Mouse (Mus musculus) kidney, embryonic 16.5 days (tissue): ENCODE data around the gene Mgat4e. TPM values are rescaled to one million over a fixed set of nuclear protein-coding genes. Genes with fewer than 3 reads are reported as not detected.
"Not testable (repeated sequence)": the region's sequence is repeated elsewhere in the genome, so short reads cannot be mapped to it uniquely, and the experiment has no call there.

Source experiments
- ATAC-seq: fragments of 200-750 bp; cut with Nextera tagmentation; 2 replicates; pipeline ENCODE4 v1.8.0; 2017; ENCODE audit warnings: moderate TSS enrichment; ENCODE audit not compliant: low FRiP score, low TSS enrichment
- H3K27ac ChIP-seq: fragments of 300-500 bp; sonication (generic); 2 replicates; pipeline ENCODE4 v1.5.1; 2014; ENCODE audit warnings: low read length
- H3K27me3 ChIP-seq: fragments of 300-500 bp; sonication (generic); 2 replicates; pipeline ENCODE4 v1.6.1; 2014; ENCODE audit warnings: low read length, control low read depth, mixed read lengths; ENCODE audit not compliant: insufficient read depth
- H3K36me3 ChIP-seq: fragments of 300-500 bp; sonication (generic); 2 replicates; pipeline ENCODE4 v1.6.1; 2014; ENCODE audit warnings: low read length, control low read depth, mixed read lengths; ENCODE audit not compliant: insufficient read depth
- H3K4me1 ChIP-seq: fragments of 300-500 bp; sonication (generic); 2 replicates; pipeline ENCODE4 v1.6.1; 2014; ENCODE audit warnings: low read length, control low read depth, mixed read lengths; ENCODE audit not compliant: insufficient read depth
- H3K4me2 ChIP-seq: fragments of 300-500 bp; sonication (generic); replicated peaks from 2 replicates; pipeline ENCODE4 v1.6.1; 2014; ENCODE audit warnings: low read depth, low read length
- H3K4me3 ChIP-seq: fragments of 300-500 bp; sonication (generic); 2 replicates; pipeline ENCODE4 v1.5.1; 2014; ENCODE audit warnings: mild to moderate bottlenecking, low read length
- H3K9ac ChIP-seq: fragments of 300-500 bp; sonication (generic); replicated peaks from 2 replicates; pipeline ENCODE4 v1.6.1; 2014; ENCODE audit warnings: low read length
- H3K9me3 ChIP-seq: fragments of 300-500 bp; sonication (generic); 2 replicates; pipeline ENCODE4 v1.6.1; 2016; ENCODE audit warnings: low read length, control low read depth
- WGBS: fragments of 180-500 bp; shearing (Covaris S2); extraction: QIAGEN DNeasy Blood & Tissue Kit; methylation state at CpG from one replicate; pipeline ENCODE4 v1.1.7; 2014; 5-methylcytosine and 5-hydroxymethylcytosine counted together
- polyA plus RNA-seq: library from polyadenylated mRNA; unstranded; fragments of >200 nt; fragmentation: Nextera tagmentation; extraction: Ambion mirVana; gene quantifications from 2 replicates; pipeline ENCODE4 v1.2.1, GENCODE M21; 2015

The Mgat4e gene
- polyA plus RNA-seq, 1 experiment from 2014 or later, result not detected

GRCm38 (mm10) chr1:134533710-134534109 is 15.8 kb downstream of the Mgat4e start:
- H3K27ac ChIP-seq, H3K9ac ChIP-seq, H3K4me1 ChIP-seq, H3K27me3 ChIP-seq, H3K36me3 ChIP-seq, H3K4me2 ChIP-seq, H3K4me3 ChIP-seq, ATAC-seq, H3K9me3 ChIP-seq: not testable (repeated sequence)
- WGBS, result 96% methylated on average over 10 of the region's 10 CpGs

- ATAC-seq, result no peak
- no peak overlapping the region for H3K4me2 ChIP-seq
- H3K9ac ChIP-seq, result no peak overlapping the region
- 81% methylated on average over 6 of the region's 6 CpGs for WGBS
- no peaks in the 10 kb centered on the region for H3K36me3 ChIP-seq
- H3K27me3 ChIP-seq, result no peaks in the 10 kb centered on the region
- H3K9me3 ChIP-seq, result no peaks in the 10 kb centered on the region
- no peak overlapping the region for H3K4me3 ChIP-seq
- H3K27ac ChIP-seq, result no peak overlapping the region
- no peaks in the 10 kb centered on the region for H3K4me1 ChIP-seq
These were observed 18.9 kb downstream of the Mgat4e start for GRCm38 (mm10) chr1:134530618-134531017.

GRCm38 (mm10) chr1:134526752-134527151 is 22.7 kb downstream of the Mgat4e start:
- 72% methylated on average over 6 of the region's 6 CpGs for WGBS
- H3K27me3 ChIP-seq, result no peaks in the 10 kb centered on the region
- H3K4me3 ChIP-seq, result no peak overlapping the region
- no peaks in the 10 kb centered on the region for H3K4me1 ChIP-seq
- H3K4me2 ChIP-seq, result no peak overlapping the region
- no peak overlapping the region for H3K9ac ChIP-seq
- H3K27ac ChIP-seq, result no peak overlapping the region
- no peaks in the 10 kb centered on the region for H3K9me3 ChIP-seq
- H3K36me3 ChIP-seq, result no peaks in the 10 kb centered on the region
- ATAC-seq, result no peak

GRCm38 (mm10) chr1:134525015-134525414 is 24.5 kb downstream of the Mgat4e start:
- Histone ChIP-seq H3K27me3 (no peaks in the 10 kb centered on the region), H3K4me3 (no peak overlapping the region), H3K27ac (no peak overlapping the region), H3K4me1 (no peaks in the 10 kb centered on the region), H3K9me3 (no peaks in the 10 kb centered on the region), H3K4me2 (no peak overlapping the region), H3K9ac (no peak overlapping the region), H3K36me3 (no peaks in the 10 kb centered on the region)
- 94% methylated on average over 1 of the region's 1 CpGs for WGBS
- ATAC-seq, result no peak

- Histone ChIP-seq H3K27ac (no peak overlapping the region), H3K9me3 (no peaks in the 10 kb centered on the region), H3K4me1 (no peaks in the 10 kb centered on the region), H3K4me2 (no peak overlapping the region), H3K9ac (no peak overlapping the region), H3K27me3 (no peaks in the 10 kb centered on the region), H3K36me3 (no peaks in the 10 kb centered on the region), H3K4me3 (no peak overlapping the region)
- ATAC-seq, result no peak
- WGBS, result 77% methylated on average over 5 of the region's 5 CpGs
These were observed 25.1 kb downstream of the Mgat4e start for GRCm38 (mm10) chr1:134524424-134524823.

- WGBS, result 50% methylated on average over 2 of the region's 2 CpGs
- Histone ChIP-seq H3K4me1 (no peaks in the 10 kb centered on the region), H3K9me3 (no peaks in the 10 kb centered on the region), H3K9ac (no peak overlapping the region), H3K4me3 (no peak overlapping the region), H3K4me2 (no peak overlapping the region), H3K36me3 (no peaks in the 10 kb centered on the region), H3K27ac (no peak overlapping the region), H3K27me3 (no peaks in the 10 kb centered on the region)
- no peak for ATAC-seq
These were observed 27.2 kb downstream of the Mgat4e start for GRCm38 (mm10) chr1:134522325-134522724.

- H3K27ac ChIP-seq, result no peak overlapping the region
- no peaks in the 10 kb centered on the region for H3K36me3 ChIP-seq
- ATAC-seq, result no peak
- no peaks in the 10 kb centered on the region for H3K9me3 ChIP-seq
- peaks cover 5% of the 10 kb centered on the region for H3K4me1 ChIP-seq
- H3K9ac ChIP-seq, result no peak overlapping the region
- 76% methylated on average over 7 of the region's 7 CpGs for WGBS
- H3K27me3 ChIP-seq, result no peaks in the 10 kb centered on the region
- no peak overlapping the region for H3K4me3 ChIP-seq
- no peak overlapping the region for H3K4me2 ChIP-seq
These were observed 28.3 kb downstream of the Mgat4e start for GRCm38 (mm10) chr1:134521163-134521562.

GRCm38 (mm10) chr1:134520001-134520721 is 29.3 kb downstream of the Mgat4e start:
- ATAC-seq, result no peak
- 84% methylated on average over 8 of the region's 8 CpGs for WGBS
- H3K4me1 ChIP-seq, result peaks cover 10% of the 10 kb centered on the region
- no peak overlapping the region for H3K4me3 ChIP-seq
- H3K9me3 ChIP-seq, result no peaks in the 10 kb centered on the region
- no peak overlapping the region for H3K4me2 ChIP-seq
- no peak overlapping the region for H3K9ac ChIP-seq
- no peak overlapping the region for H3K27ac ChIP-seq
- no peaks in the 10 kb centered on the region for H3K36me3 ChIP-seq
- H3K27me3 ChIP-seq, result no peaks in the 10 kb centered on the region

- H3K9ac ChIP-seq, H3K4me2 ChIP-seq, H3K27ac ChIP-seq, H3K4me3 ChIP-seq, H3K9me3 ChIP-seq, H3K36me3 ChIP-seq, H3K27me3 ChIP-seq, ATAC-seq, H3K4me1 ChIP-seq: not testable (repeated sequence)
- WGBS, result 93% methylated on average over 5 of the region's 5 CpGs
These were observed 30.3 kb downstream of the Mgat4e start for GRCm38 (mm10) chr1:134519201-134519600.

- Histone ChIP-seq H3K4me1 (peaks cover 13% of the 10 kb centered on the region), H3K27ac (no peak overlapping the region), H3K9me3 (no peaks in the 10 kb centered on the region), H3K4me3 (no peak overlapping the region), H3K9ac (no peak overlapping the region), H3K27me3 (no peaks in the 10 kb centered on the region), H3K4me2 (no peak overlapping the region), H3K36me3 (no peaks in the 10 kb centered on the region)
- WGBS, result 3% methylated on average over 7 of the region's 7 CpGs
- peak; percentile 91 for ATAC-seq
These were observed 30.8 kb downstream of the Mgat4e start for GRCm38 (mm10) chr1:134518677-134519076.
